Mouse (Mus musculus): Measurements from ENCODE around the gene S1pr5.
A peak's percentile ranks its signal among the peaks of the same experiment; 100 is the strongest.
"Not testable (repeated sequence)": the region's sequence is repeated elsewhere in the genome, so short reads cannot be mapped to it uniquely, and the experiment has no call there.

Gene S1pr5

DNA sequence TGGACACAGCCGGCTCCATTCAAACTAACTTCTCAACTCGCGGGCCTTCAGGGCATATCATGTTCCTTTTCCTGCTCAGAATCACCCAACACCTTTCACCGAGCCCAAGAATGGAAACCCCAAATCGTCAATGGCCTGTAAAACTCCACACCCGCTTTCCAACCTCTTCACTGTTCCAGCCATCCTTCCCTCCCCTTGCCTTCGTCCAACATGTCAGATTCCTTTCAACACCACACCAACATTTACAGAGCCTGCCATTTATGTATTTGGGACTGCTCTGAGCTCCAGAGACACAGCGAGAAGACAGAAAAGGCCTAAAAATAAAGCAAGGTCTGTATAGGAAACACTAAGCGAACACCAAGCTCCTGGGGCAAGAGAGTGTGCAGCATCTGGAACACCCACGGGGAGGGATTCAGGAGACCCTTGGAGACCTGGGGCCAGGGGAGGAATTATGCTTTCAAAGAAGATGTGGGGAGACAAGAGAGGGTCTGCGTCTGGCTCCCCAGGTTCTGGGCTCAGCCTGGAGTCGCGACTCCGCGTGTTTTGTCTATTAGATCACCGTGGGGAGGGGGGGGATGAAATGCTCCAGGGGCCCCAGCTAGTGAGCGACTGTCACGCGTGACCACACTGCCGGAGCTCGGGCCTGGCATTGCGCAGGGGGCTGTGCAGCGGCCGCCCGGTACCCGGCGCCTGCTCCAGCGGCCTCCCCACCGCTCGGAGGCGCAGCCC lies 10.1 kb downstream of the S1pr5 start:
- DNase-seq (ENCODE audit: low spot score in 2 of 2): no peak

DNA sequence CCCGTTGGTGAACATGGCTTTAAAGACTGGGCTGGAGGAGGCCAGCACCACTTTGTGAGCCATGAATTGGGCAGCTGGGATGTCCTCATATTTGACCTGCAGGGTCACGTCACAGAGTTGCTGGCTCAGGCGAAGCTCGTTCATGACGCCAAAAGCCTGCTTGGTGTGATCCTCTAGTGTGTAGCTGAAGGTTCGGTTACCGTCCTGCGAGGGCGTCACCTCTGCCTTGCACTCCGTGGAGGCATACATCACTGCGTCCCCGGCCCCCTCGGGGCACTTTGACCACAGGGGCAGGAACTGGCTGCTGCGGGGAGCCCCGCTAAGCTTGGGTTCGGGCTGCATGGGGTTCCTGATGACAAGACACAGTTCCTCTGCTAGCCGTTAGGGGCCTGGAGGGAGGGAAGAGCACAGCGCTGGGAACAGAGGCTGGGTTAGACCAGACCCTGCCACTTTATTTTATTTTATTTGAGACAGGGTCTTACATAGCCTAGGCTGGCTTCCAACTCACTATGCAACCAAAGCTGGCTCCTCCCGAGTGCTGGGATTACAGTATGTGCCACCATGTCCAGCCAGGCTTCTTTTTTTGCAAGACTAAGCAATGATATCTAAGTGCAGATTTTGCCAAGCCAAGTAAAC lies 10.8 kb downstream of the S1pr5 start:
- DNase-seq (ENCODE audit: low spot score in 2 of 2): peak; percentile 53 to 54

DNA sequence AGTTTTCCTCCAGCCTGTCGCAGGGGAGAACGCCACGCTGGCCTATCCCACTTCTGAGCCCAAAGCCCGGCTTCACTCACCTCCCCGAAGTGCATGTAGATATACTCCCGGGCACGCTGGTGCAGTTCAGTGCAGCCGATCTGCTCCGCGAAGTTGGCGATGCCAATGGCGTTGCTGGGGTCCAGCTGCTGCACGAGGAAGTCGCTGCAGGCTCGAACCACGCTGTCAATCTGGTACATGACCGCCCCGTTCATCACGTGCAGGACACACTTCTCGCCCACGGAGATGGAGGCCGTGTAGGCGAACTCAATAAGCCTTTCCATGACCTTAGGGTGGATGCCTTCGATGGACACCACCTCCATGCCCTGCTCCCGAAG lies 11.3 kb downstream of the S1pr5 start:
- DNase-seq (ENCODE audit: low spot score in 2 of 2): no peak

DNA sequence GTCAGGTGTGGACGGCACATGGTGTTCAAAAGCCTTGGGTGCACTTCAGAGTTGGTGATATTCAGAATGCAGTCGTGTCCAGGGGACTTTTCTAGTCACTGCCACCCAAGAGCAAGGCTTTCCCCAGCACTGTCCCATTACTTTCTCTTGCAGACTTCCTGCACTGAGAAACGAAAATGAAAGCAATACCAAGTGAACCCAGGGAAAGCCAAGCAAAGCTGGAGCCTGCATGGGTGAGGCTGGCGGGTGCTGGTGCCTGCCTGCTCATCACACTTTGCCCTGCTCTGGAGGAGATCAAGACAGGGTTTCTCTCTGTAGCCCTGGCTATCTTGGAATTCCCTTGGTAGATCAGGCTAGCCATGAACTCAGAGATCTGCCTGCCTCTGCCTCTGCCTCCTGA lies 12.9 kb downstream of the S1pr5 start:
- no peak for DNase-seq (ENCODE audit: low spot score in 2 of 2)

DNA sequence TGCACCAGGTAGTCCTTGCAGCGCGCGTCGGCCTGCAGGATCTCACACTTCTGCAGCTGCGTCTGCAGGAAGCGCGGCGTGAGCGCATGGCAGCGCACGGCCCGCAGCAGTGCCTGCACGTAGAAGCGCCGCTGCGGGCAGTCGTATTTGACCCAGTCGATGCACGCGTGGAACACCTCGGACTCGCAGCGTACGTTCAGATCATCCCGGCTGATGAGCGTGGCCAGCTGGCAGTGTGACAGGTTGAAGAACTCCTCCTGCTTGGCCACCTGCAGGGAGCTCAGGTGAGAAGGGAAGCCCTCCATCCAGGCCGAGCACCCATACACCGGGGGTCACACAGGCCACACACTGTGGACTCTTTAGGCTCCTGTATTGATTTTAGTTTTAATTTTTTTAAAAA lies 14.4 kb downstream of the S1pr5 start:
- DNase-seq (ENCODE audit: low spot score in 2 of 2): no peak

DNA sequence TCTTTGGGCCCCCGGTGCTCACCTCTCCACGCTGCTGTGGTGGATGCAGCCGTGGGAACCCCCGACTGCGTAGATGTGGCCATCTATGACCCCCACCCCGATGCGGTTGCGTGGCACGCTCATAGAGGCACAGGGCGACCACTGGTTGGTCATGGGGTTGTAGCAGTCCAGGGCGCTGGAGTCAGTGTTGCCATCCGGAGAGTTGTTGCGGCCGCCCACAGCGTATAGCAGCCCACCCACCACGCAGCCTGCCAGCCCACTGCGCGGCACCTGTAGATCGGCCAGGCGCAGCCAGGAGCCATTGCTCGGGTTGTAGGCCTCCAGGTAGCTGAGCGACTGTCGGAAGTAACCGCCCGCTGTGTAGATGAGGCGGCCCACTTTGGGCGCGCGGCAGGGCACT lies 14.9 kb downstream of the S1pr5 start:
- DNase-seq (ENCODE audit: low spot score in 2 of 2): no peak

DNA sequence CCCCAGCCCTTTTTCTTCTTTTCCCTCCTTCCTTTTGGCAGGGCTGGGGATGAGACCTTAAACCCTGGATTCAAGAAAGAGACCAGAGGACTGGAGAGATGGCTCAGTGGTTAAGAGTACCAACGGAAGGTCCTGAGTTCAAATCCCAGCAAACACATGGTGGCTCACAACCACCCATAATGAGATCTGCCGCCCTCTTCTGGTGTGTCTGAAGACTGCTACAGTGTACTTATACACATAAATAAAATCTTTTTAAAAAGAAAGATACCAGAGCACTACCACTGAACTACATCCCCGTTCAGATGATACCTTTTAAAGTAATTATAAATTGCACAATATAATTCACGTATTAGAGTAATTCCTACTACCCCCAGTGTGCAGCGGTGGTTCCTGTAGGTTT lies 15.4 kb downstream of the S1pr5 start:
- DNase-seq (ENCODE audit: low spot score in 2 of 2): no peak

DNA sequence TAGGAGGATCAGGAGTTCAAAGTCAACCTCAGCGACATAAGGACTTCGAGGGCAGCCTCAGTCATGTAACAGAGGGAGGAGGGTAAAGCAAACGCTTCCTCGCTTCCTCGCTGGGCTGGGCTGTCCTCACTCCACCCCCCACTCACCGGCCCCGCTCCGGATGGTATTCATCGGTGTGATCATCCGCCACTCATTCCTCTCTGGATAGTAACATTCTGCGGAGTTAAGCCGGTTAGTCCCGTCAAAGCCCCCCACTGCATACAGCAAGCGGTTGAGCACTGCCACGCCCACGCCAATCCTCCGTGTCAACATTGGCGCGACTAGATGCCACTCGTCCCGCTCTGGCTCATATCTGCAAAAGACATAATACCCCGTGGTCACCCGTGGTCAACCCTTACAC lies 16.7 kb downstream of the S1pr5 start:
- DNase-seq (ENCODE audit: low spot score in 2 of 2): no peak

DNA sequence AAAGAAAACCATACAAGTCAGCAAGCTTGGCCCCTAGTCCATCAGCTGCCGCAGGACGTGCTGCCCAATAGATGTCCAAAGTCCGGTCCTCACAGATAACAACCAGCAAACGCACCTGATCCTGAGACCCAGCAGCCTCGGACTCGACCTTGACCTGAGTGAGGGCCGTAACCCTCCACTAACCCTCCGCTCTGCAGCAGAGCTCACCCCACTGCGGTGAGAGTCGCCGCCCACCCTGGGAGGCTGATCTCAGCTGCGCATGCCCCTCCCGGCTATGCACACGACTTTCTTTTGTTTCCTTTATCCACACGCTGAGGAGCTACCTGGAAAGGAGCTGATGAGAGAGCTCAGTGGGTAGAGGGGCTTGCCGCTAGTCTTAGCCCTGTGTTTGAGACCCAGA lies 20.9 kb downstream of the S1pr5 start:
- no peak for DNase-seq (ENCODE audit: low spot score in 2 of 2)

DNA sequence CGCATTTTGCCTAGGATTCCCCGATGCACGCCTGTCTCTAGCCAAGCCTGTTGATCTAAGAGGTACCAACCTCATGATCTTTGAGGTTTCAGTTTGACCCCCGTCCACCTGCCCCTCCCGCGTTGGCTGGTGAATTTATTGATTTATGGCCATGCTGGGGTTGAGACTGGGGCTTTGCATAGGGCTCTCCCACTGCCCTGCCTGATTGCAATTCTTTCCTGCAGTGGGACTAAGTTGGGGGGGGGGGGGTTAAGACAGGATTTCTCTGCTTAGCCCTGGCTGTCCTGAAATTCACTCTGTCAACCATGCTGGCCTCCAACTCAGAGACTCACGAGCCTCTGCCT lies 22.9 kb downstream of the S1pr5 start:
- DNase-seq (ENCODE audit: low spot score in 2 of 2): no peak

DNA sequence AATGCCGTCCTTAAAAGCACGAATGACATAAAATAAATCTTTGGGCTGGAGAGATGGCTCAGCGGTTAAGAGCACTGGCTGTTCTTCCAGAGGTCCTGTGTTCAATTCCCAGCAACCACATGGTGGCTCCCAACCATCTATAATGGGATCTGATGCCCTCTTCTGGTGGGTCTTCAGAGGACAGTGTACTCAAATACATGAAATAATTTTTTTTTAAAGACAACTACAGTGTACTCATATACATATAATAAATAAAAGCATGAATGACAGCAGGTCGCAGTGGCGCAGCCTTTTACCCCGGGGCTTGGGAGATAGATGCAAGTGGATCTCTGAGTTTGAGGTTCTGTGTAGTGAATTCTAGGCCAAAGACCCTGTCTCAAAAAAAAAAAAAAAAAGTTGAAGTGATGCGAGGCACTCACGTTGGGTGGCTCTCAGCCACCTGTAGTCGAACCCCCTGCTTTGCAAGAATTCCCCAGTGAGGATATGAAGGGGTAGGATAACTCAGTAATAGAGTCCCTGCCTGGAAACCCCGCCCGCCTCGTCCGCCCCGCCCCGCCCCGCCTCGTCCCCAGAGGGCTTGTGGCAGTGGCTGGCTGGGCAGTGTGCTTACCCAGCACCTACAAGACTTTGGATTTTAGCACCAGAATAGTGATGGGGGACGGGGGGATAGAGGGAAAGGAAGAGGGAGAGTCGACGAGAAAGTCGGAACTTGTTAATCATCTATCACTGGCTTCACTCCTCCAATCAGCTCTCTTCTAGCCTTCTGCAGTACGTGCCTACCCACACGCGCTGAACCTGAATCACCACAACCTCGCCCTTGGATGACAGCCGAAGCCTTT lies 23.4 kb downstream of the S1pr5 start:
- DNase-seq (ENCODE audit: low spot score in 2 of 2): no peak

DNA sequence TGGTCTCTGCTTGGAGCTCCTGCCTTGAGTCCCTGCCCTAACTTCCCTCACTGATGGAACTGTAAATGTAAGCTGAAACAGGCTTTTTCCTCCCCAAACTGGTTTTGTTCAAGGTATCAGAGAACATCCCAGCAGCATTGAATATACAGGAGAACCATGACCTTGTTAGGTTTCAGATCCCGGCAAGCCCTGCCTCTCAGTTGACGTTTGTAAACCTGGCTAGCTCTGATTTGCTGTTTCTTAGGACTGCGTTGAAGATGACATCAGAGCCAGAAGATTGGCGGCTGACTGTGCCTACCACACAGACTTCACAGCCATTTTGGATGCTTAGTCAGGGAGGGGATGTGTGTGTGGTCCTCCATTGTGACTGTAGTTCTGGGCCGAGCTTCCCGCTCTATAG lies 24.3 kb downstream of the S1pr5 start:
- DNase-seq (ENCODE audit: low spot score in 2 of 2): no peak

DNA sequence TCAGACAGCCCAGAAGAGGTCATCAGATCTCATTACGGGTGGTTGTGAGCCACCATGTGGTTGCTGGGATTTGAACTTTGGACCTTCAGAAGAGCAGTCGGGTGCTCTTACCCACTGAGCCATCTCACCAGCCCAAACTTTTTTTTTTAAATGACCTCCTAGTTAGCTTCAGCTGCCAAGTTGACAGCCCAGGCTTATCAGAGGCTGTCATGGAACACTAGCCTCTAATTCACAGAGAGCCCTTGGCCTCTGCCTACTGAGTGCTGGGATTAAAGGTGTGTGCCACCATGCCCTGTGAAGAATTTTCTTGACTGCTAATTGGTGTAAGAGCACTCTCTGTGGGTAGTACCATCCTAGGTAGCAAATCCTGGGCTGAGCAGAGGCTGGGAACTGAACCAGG lies 24.8 kb downstream of the S1pr5 start:
- not testable (repeated sequence) for DNase-seq (ENCODE audit: low spot score in 2 of 2)

DNA sequence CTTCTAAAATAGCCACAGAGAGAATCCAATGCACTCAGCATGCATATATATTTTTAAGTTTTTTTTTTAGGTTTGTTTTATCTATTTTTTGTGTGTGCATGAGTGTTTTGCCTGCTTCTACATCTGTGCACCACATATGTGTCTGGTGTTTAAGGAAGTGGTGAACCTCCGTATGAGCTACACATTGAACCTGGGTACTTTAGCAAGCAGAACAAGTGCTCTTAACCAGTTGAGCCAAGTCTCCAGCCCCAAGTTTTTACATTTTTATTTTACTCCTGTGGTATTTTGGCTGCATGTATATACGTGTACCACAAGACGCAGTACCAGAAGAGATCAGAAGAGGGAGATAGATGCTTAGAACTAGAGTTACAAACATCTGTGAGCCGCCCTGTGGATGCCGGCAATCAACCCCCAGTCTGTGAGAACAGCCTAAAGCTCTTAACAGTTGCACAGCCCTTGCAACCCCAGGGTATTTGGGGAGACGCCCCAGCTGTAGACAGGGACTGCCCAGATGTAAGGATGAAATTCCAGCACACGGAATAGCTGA lies 26.8 kb downstream of the S1pr5 start:
- DNase-seq (ENCODE audit: low spot score in 2 of 2): no peak

DNA sequence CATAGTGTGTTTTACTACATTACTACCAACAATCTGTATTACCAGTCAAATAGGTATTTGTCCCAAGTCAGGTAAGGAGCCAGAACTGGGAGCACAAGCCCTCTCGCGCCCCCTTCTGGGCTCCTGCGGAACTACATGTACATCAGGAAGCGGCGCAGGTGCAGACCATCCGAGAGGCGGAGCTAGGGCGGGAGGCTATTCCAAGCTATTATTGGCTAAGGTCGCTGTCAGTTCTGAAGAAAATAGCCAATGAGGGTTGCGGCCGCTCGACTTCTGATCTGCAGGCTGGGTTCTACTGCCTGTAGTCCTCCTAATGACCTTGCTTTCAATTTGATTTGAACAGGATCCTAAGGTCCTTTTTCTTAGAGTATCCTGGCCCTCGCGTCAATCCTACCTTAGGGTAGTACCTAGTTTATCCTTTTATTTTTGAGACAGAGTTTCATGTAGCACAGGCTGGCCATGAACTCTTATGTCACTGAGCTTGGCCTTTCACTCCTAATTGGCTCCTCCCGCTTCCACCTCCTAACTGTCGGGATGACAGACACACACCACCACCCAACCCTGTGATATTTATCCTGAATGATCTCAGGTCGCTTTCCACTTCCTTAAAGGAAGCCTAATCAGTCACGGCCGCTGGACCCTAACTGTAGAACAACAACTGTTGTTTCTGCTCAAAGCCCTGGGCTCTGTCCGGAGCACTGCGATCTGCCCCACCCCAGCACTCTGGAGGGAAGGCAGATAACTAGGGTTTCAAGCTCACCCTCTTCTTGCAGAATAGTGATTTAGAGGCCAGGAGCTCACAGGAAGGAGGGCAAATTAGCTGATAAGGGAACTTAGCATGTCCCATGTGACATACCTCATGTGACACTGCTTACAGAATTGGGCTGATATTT lies 27.5 kb downstream of the S1pr5 start:
- DNase-seq (ENCODE audit: low spot score in 2 of 2): peak; percentile 92 to 93

DNA sequence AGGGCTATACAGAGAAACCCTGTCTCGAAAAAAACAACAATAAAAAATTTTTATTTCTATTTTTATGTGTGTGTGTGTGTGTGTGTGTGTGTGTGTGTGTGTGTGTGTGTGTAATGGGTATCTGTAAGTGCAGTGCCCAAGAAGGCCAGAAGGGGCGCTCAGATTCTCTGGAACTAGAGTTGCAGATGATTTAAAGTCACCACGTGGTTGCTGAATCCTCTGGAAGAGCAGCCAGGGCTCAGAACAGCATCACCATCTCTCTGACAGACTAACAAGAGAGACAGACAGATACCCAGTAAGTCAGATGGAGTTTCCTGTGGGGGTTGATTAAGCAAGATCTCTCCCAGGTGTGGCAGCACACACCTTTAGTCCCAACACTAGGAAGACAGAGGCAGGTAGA lies 28.4 kb downstream of the S1pr5 start:
- DNase-seq (ENCODE audit: low spot score in 2 of 2): no peak

DNA sequence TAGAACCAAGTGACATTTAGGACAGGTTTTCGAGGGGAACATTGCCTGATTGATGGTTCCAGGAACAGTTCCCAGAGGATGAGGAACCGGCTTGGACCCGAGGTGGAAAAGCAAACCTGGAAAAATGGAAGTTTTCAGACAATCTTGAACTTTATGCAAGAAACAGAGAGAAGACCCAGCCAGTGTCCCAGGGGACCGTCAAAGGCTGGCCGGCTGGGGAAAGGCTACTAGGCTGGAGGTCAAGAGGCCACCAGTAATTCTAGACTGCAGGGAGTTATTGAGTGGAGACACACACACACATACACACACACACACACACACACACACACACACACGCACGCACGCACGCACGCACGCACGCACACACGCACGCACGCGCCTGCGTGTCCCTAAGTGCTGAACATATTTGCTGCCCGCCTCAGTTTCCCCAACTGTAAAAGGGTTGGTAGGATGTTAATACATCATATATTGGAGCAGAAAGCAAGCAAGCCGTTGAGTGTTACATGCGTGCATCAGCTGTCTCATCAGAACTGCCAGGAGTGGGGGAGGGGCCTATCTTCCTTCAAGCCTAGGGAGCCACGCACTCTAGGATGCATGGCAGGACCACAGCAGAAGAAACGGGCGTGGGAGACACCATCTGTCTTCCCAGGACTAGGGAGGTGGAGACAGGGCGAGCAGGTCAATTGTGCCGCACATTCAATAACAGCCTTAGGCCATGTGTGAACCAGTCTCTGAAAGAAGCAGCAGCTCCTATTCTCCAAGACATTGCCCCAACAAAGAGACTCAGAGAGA lies 32.0 kb downstream of the S1pr5 start:
- peak; percentile 72 to 81 for DNase-seq (ENCODE audit: low spot score in 2 of 2)

DNA sequence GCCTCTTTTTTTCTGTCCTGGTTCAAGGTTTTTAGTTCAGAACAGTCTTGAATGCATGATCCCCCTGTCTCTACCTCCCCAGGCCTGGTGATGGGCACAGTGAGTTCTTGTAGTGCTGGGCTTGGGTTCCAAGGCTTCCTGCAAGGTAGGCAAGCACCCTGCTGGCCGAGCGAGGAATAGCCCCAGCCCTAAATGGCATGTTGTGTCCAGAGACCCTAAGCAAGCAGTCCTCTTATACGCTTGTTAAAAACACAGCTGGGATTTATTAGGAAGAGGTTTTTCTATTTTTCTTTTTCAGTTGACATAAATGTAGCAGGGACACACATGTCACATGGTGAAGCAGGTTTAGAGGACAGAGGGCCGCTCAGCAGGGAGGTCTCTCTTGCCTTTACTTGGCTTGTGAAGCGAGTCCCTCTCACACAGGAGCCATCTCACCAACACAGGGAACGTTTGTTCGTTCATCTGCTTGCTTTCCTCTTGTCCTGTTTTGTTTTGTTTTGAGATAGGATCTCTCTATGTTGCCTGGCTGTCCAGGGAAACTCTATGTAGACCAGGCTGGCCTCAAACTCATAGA lies 34.5 kb downstream of the S1pr5 start:
- DNase-seq (ENCODE audit: low spot score in 2 of 2): no peak

DNA sequence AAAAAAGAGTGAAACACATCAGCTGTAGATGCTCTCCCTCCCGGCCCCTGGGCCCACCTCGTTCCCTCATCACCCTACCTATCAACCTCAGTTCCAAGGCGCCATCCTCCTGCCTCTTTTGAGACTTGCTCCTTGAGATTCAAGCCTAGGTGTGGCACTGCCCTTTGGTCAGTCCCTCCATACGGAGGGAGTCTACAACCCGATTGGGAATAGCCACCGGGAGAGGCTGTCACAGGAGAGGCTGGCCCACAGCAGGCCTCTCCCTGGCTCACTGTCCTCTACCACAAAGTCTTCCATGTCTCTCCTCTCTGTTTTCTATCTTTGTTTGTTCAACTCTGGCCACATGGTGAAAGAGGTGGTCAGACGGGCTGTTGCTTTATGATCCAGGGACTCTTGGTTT lies 36.6 kb downstream of the S1pr5 start:
- DNase-seq (ENCODE audit: low spot score in 2 of 2): no peak

DNA sequence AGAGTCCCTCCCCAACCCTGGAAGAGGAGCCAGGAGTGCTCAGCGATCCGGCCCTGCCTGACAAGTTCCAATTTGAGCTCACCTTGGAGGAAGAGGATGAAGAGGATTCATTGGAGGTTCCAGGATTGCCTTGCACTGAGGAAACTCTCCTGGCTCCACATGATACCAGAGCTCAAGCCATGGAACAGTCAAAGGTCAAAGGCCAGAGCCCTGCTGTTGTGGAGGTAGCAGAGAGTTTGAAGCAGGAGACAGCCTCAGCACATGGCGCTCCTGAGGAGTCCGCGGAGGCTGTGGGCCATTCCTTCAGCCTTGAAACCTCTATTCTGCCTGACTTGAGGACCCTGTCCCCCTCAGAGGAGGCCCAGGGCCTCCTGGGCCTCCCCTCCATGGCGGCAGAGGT lies 37.4 kb downstream of the S1pr5 start:
- DNase-seq (ENCODE audit: low spot score in 2 of 2): no peak

DNA sequence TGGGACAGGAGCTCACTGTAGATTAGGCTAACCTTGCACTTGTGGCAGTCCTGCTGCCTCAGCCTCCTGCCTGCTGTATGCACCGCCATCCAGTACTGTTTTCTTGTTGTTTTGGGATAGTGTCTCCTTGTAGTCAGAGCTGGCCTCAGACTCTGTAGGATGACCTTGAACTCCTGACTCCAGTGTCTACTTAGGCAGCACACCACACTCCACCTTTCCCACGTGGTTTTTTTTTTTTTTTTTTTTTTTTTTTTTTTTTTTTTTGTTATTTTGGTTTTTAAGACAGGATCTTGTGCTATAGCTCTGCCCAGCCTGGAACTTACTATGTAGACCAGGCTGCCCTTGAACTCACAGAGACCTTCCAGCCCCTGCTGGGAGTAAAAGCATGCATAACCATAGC lies 39.6 kb downstream of the S1pr5 start:
- no peak for DNase-seq (ENCODE audit: low spot score in 2 of 2)

Data from right cerebral cortex, postnatal 10 days (tissue).